Mouse (Mus musculus): Measurements from ENCODE around the gene Zfp865. TPM values are rescaled to one million over a fixed set of nuclear protein-coding genes. Genes with fewer than 3 reads are reported as not detected.

The Zfp865 gene
- polyA plus RNA-seq, 1 experiment from 2014 or later = 8.4 TPM

GRCm38 (mm10) chr7:5057381-5057780 lies 37.2 kb downstream of the Zfp865 start:
- H3K27ac ChIP-seq = peak overlapping the region; percentile 82; the same call in 1 of the 2 replicates
- H3K4me3 ChIP-seq = peak overlapping the region; percentile 67
- H3K4me2 ChIP-seq = peak overlapping the region; percentile 63
- peak overlapping the region; percentile 76 for H3K9ac ChIP-seq
- peaks cover 31% of the 10 kb centered on the region for H3K27me3 ChIP-seq (replicated peaks)
- H3K4me1 ChIP-seq = peaks cover 76% of the 10 kb centered on the region
- H3K36me3 ChIP-seq (replicated peaks) = no peaks in the 10 kb centered on the region
- H3K9me3 ChIP-seq = no peaks in the 10 kb centered on the region
- WGBS = 30% methylated on average over 8 of the region's 8 CpGs
- ATAC-seq (replicated peaks) = no peak

GRCm38 (mm10) chr7:5057804-5058203 lies 37.6 kb downstream of the Zfp865 start:
- Histone ChIP-seq H3K9me3 (no peaks in the 10 kb centered on the region), H3K27ac (no peak overlapping the region; the same call in 1 of the 2 replicates), H3K36me3 (replicated peaks) (no peaks in the 10 kb centered on the region), H3K9ac (peak overlapping the region; percentile 76), H3K27me3 (replicated peaks) (peaks cover 30% of the 10 kb centered on the region), H3K4me1 (peaks cover 72% of the 10 kb centered on the region), H3K4me3 (peak overlapping the region; percentile 67), H3K4me2 (peak overlapping the region; percentile 63)
- WGBS = 32% methylated on average over 11 of the region's 11 CpGs
- no peak for ATAC-seq (replicated peaks)

GRCm38 (mm10) chr7:5058631-5059030 lies 38.5 kb downstream of the Zfp865 start:
- H3K27me3 ChIP-seq (replicated peaks) = peaks cover 22% of the 10 kb centered on the region
- no peak overlapping the region for H3K9ac ChIP-seq
- no peak overlapping the region for H3K4me2 ChIP-seq

GRCm38 (mm10) chr7:5059421-5059820 lies 39.2 kb downstream of the Zfp865 start:
- 94% methylated on average over 12 of the region's 12 CpGs for WGBS
- no peak overlapping the region for H3K4me3 ChIP-seq
- H3K27ac ChIP-seq = peak overlapping the region; percentile 99; the same call in 1 of the 2 replicates
- no peaks in the 10 kb centered on the region for H3K36me3 ChIP-seq (replicated peaks)
- peak overlapping the region; percentile 88; the same call in 1 of the 2 replicates for H3K9ac ChIP-seq
- H3K4me2 ChIP-seq = peak overlapping the region; percentile 89
- peaks cover 15% of the 10 kb centered on the region for H3K27me3 ChIP-seq (replicated peaks)
- H3K9me3 ChIP-seq = no peaks in the 10 kb centered on the region
- peaks cover 71% of the 10 kb centered on the region for H3K4me1 ChIP-seq
- no peak for ATAC-seq (replicated peaks)

More at GRCm38 (mm10) chr7:5058631-5059030, 38.5 kb downstream of the Zfp865 start:
- peaks cover 71% of the 10 kb centered on the region for H3K4me1 ChIP-seq
- ATAC-seq (replicated peaks) = no peak
- H3K4me3 ChIP-seq = no peak overlapping the region; the same call in 1 of the 2 replicates
- WGBS = 91% methylated on average over 1 of the region's 1 CpGs
- H3K9me3 ChIP-seq = no peaks in the 10 kb centered on the region
- H3K27ac ChIP-seq = no peak overlapping the region
- no peaks in the 10 kb centered on the region for H3K36me3 ChIP-seq (replicated peaks)

GRCm38 (mm10) chr7:5060239-5060731 lies 40.1 kb downstream of the Zfp865 start:
- H3K9ac ChIP-seq = peak overlapping the region; percentile 88
- peak overlapping the region; percentile 89 for H3K4me2 ChIP-seq
- H3K36me3 ChIP-seq (replicated peaks) = no peaks in the 10 kb centered on the region
- H3K4me3 ChIP-seq = peak overlapping the region; percentile 55
- peak overlapping the region; percentile 99 for H3K27ac ChIP-seq
- H3K4me1 ChIP-seq = peaks cover 67% of the 10 kb centered on the region
- H3K9me3 ChIP-seq = no peaks in the 10 kb centered on the region
- 3% methylated on average over 27 of the region's 27 CpGs for WGBS
- H3K27me3 ChIP-seq (replicated peaks) = peaks cover 6% of the 10 kb centered on the region
- 0 out of 2 replicates have a peak, but pooled peaks have one; percentile 0 for ATAC-seq (replicated peaks)

GRCm38 (mm10) chr7:5060944-5061773 lies 41.0 kb downstream of the Zfp865 start:
- no peaks in the 10 kb centered on the region for H3K9me3 ChIP-seq
- H3K4me1 ChIP-seq = peaks cover 67% of the 10 kb centered on the region
- H3K9ac ChIP-seq = peak overlapping the region; percentile 88
- peak overlapping the region; percentile 55 for H3K4me3 ChIP-seq
- H3K36me3 ChIP-seq (replicated peaks) = no peaks in the 10 kb centered on the region
- no peaks in the 10 kb centered on the region for H3K27me3 ChIP-seq (replicated peaks)
- under 1% methylated on average over 60 of the region's 60 CpGs for WGBS
- H3K4me2 ChIP-seq = peak overlapping the region; percentile 89
- peak overlapping the region; percentile 99 for H3K27ac ChIP-seq
- peak; percentile 91 for ATAC-seq (replicated peaks)

GRCm38 (mm10) chr7:5061774-5062359 lies 41.7 kb downstream of the Zfp865 start, which contains the start of gene U2af2:
Gene U2af2 (plus strand): TSS chr7:5062143.
- ATAC-seq (replicated peaks) = peak; percentile 79
- Histone ChIP-seq H3K9ac (peak within 1 kb of the TSS; percentile 88), H3K9me3 (no peaks in the 10 kb centered on the region), H3K27ac (peak within 1 kb of the TSS; percentile 99), H3K4me3 (peak within 1 kb of the TSS; percentile 55), H3K36me3 (replicated peaks) (no peaks in the 10 kb centered on the region), H3K4me1 (peaks cover 67% of the 10 kb centered on the region), H3K4me2 (peak within 1 kb of the TSS; percentile 89), H3K27me3 (replicated peaks) (no peaks in the 10 kb centered on the region)
- WGBS = under 1% methylated on average over 65 of the region's 65 CpGs

GRCm38 (mm10) chr7:5062360-5063001 lies 42.3 kb downstream of the Zfp865 start:
- Histone ChIP-seq H3K9ac (peak overlapping the region; percentile 88), H3K4me1 (peaks cover 62% of the 10 kb centered on the region), H3K4me2 (peak overlapping the region; percentile 89), H3K9me3 (no peaks in the 10 kb centered on the region), H3K27ac (peak overlapping the region; percentile 99), H3K36me3 (replicated peaks) (0 out of 2 replicates have a peak, but pooled peaks cover 3% of the 10 kb centered on the region), H3K4me3 (peak overlapping the region; percentile 55), H3K27me3 (replicated peaks) (no peaks in the 10 kb centered on the region)
- whole genome bisulfite sequencing = under 1% methylated on average over 50 of the region's 51 CpGs
- ATAC-seq (replicated peaks) = peak; percentile 16

- H3K4me2 ChIP-seq = peak overlapping the region; percentile 89; the same call in 1 of the 2 replicates
- WGBS = 95% methylated on average over 6 of the region's 6 CpGs
Observed at GRCm38 (mm10) chr7:5064886-5065285, 44.7 kb downstream of the Zfp865 start.

GRCm38 (mm10) chr7:5073586-5073985 lies 53.4 kb downstream of the Zfp865 start:
- no peak for ATAC-seq (replicated peaks)
- H3K4me2 ChIP-seq = no peak overlapping the region
- peaks cover 87% of the 10 kb centered on the region for H3K36me3 ChIP-seq (replicated peaks)
- H3K4me1 ChIP-seq = no peaks in the 10 kb centered on the region
- no peaks in the 10 kb centered on the region for H3K9me3 ChIP-seq
- H3K9ac ChIP-seq = no peak overlapping the region
- H3K4me3 ChIP-seq = no peak overlapping the region
- WGBS = 90% methylated on average over 1 of the region's 1 CpGs
- no peak overlapping the region for H3K27ac ChIP-seq
- H3K27me3 ChIP-seq (replicated peaks) = no peaks in the 10 kb centered on the region

More at GRCm38 (mm10) chr7:5064886-5065285, 44.7 kb downstream of the Zfp865 start:
- Histone ChIP-seq H3K27ac (no peak overlapping the region), H3K9ac (no peak overlapping the region), H3K27me3 (replicated peaks) (no peaks in the 10 kb centered on the region), H3K4me1 (peaks cover 40% of the 10 kb centered on the region), H3K9me3 (no peaks in the 10 kb centered on the region), H3K36me3 (replicated peaks) (peaks cover 26% of the 10 kb centered on the region), H3K4me3 (no peak overlapping the region)
- no peak for ATAC-seq (replicated peaks)

- Histone ChIP-seq H3K9ac (no peak overlapping the region), H3K9me3 (no peaks in the 10 kb centered on the region), H3K27me3 (replicated peaks) (no peaks in the 10 kb centered on the region), H3K36me3 (replicated peaks) (peaks cover 79% of the 10 kb centered on the region), H3K4me2 (no peak overlapping the region), H3K27ac (no peak overlapping the region), H3K4me3 (no peak overlapping the region), H3K4me1 (no peaks in the 10 kb centered on the region)
- ATAC-seq (replicated peaks) = no peak
- 92% methylated on average over 5 of the region's 5 CpGs for WGBS
Observed at GRCm38 (mm10) chr7:5074984-5075383, 54.8 kb downstream of the Zfp865 start.

- Histone ChIP-seq H3K36me3 (replicated peaks) (peaks cover 63% of the 10 kb centered on the region), H3K4me3 (no peak overlapping the region), H3K9ac (no peak overlapping the region), H3K9me3 (no peaks in the 10 kb centered on the region), H3K4me1 (peaks cover 13% of the 10 kb centered on the region), H3K27me3 (replicated peaks) (no peaks in the 10 kb centered on the region), H3K4me2 (no peak overlapping the region), H3K27ac (no peak overlapping the region)
- no peak for ATAC-seq (replicated peaks)
- 88% methylated on average over 2 of the region's 2 CpGs for WGBS
Observed at GRCm38 (mm10) chr7:5076931-5077330, 56.8 kb downstream of the Zfp865 start.

All from midbrain, embryonic 15.5 days (tissue).